Mouse (Mus musculus) testis, adult 2 months (tissue): Measurements from ENCODE around the gene Spred1.

Experiments
- CTCF ChIP-seq: fragments of 200-500 bp; IDR thresholded peaks from 2 replicates; pipeline ENCODE4 v1.5.1; 2012; ENCODE audit warnings: low read depth, mild to moderate bottlenecking, inconsistent platforms, low read length, moderate library complexity; ENCODE audit not compliant: control insufficient read depth, insufficient read depth, insufficient replicate concordance
- POLR2A ChIP-seq: fragments of 200-500 bp; IDR thresholded peaks from 2 replicates; pipeline ENCODE4 v1.6.1; 2012; ENCODE audit warnings: low read depth, mild to moderate bottlenecking, inconsistent platforms, low read length, moderate library complexity; ENCODE audit not compliant: control insufficient read depth

DNA sequence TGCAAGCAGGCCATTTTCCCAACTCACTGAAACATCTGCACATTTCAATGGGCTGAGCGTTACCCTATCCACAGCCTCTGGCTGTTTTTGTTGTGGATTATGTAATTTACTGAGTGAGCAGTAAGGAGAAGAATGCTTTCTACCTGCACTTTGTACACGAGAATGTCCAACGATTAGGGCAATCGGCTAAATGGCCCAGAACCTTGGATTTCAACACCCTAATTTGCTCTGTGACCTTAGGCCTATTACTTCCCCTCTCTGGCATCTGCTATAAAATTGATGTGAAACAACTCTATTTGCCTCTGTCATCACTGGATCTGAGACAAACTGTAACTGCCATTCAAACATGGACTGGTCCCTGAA, 33.7 kb upstream of the Spred1 start:
- TF ChIP-seq CTCF (no peak), POLR2A (no peak)
